Mouse (Mus musculus) liver, adult (tissue): ENCODE data around the gene Prex1.

ENCODE experiments used
- GATA4 ChIP-seq: IDR thresholded peaks from 2 replicates; pipeline ENCODE4 v1.6.1; 2014; ENCODE audit warnings: mild to moderate bottlenecking, low read length; ENCODE audit not compliant: insufficient replicate concordance

Gene Prex1

DNA sequence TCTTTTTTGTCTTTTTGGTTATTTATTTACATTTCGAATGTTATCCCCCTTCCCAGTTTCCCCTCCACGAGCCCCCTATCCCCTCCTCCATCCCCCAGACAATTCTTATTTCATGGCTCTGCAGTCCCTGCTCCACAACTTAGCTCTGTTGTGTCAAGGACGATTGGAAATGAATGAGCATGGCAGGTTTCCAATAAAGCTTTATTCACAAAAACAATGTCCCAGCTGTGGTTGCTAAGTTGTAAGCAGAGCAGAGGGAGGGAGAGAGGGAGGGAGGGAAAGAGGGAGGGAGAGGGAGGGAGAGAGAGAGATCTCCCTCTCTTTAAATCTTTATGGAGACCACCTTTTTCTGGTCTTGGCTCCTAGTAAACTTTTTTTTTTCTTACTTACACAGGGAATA lies 15.4 kb upstream of the Prex1 start:
- no peak for TF ChIP-seq GATA4

DNA sequence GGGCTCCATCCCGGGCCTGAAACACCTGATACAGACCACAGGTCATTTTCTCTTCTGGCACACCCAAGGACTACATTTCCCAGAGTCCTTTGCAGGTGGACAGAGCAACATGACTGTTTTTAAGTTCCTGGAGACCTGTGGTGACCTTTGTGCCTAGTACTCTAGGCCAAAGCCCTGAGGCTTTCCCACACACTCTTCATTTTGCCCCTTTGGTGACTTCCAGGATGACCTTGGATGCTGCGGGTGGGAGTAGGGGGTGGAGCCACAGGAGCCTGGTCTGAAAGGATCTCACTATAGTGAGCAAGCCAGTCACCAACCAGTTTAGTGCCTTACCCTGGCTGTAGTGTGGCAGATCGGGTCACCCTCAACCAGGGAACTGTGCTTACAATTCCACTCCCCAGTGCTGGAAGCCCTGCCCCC lies 14.6 kb upstream of the Prex1 start:
- TF ChIP-seq GATA4: no peak

- no peak for TF ChIP-seq GATA4
These were observed 14.2 kb upstream of the Prex1 start for GRCm38 (mm10) chr2:166727790-166728189.

- no peak for TF ChIP-seq GATA4
These were observed 13.3 kb upstream of the Prex1 start for GRCm38 (mm10) chr2:166726891-166727290.

DNA sequence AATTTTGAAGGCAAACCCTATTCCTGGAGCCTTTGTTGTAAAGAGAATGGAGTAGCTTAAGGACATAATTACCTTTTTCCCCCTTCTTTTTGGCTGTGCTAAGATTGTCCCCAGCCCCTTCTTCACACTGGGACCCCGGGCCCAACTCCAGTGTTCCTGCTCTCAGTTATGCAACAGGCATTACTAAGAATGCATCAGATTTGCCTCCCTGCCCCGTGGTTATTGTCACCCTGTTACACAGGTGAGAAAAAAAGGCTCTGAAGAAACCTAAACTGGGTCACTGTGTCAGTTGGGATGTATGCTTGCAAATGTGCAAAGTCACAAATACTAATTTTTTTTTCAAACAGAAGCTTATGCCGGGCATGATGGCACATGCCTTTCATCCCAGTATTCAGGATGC lies 6.8 kb upstream of the Prex1 start:
- no peak for TF ChIP-seq GATA4

- TF ChIP-seq GATA4: no peak
These were observed 6.3 kb upstream of the Prex1 start for GRCm38 (mm10) chr2:166719930-166720305.

GRCm38 (mm10) chr2:166719301-166719929 lies 5.8 kb upstream of the Prex1 start:
- TF ChIP-seq GATA4: no peak

DNA sequence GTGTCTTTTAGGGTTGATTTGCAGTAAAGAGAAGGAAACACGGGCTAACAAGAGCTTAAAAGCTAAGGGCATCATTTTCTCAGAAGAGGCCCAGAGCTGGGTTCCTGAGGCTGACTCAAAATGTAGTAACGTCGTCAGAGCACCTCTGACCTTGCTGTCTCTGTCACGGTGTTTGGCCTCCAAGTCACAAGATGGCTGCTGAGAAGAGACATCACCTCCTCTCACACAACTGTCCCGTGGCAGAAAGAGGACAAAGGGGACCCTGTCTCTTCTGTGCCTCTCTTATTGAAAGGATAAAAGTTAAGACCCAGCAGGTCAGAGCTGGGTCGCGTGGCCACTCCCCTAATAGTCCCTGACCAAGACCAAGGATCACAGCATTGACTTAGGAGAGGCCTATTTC lies 2.4 kb upstream of the Prex1 start:
- TF ChIP-seq GATA4: no peak

DNA sequence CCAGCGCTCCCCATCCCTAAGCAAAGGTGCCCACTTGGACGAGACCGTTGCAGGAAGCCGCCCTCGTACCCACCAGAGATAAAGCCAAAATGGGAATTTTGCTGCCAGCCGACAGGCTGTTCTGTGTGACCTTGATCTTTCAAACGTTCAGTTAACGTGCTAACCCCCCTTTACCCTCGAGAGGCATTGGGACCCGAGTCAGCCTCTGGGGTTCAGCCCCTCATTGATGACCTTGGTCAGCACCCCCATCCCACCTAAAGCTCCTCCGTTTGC lies 731 bp upstream of the Prex1 start:
- TF ChIP-seq GATA4: no peak

- no peak for TF ChIP-seq GATA4
These were observed 587 bp downstream of the Prex1 start for GRCm38 (mm10) chr2:166712801-166713689.

- no peak for TF ChIP-seq GATA4
These were observed 1.3 kb downstream of the Prex1 start for GRCm38 (mm10) chr2:166712310-166712709.

GRCm38 (mm10) chr2:166711681-166712132 lies 1.9 kb downstream of the Prex1 start:
- TF ChIP-seq GATA4: no peak

- no peak for TF ChIP-seq GATA4
These were observed 3.7 kb downstream of the Prex1 start for GRCm38 (mm10) chr2:166709883-166710282.

DNA sequence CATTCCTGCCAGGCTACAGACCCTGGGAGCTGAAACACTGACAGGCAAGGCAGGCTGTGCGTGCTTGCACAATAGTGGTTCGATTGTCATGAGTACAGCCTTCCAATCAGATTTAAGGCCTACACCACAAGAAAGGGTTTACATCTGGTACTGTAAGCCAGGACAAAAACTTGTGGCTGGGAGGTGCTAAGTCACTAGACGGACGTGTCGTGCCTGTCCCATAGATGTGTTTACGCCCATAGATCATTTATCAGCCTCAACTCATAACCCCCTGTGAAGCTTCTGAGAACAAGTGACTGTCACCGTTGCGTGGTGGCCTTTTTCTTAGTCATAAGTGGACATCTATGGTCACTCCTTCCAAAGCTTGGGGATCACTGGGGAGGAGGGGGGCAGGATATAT lies 5.3 kb downstream of the Prex1 start:
- no peak for TF ChIP-seq GATA4

DNA sequence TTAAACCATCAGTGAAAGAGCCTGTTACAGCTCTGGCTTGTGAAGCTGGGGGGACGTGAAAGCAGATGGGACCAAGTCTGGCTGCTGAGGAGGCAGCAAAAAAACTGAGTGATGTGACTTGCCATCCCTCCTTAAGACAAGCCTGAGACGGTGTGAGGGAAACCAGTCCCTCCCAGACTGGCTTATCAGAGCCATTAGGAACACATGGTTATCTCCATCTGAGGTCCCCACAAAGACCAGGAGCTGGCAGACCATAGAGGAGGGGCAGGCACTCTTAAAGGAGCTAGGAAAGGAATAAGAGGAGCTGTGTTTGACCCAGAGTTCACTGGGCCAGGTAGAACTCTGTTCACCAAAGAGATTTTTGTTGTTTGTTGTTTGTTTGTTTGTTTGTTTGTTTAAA lies 7.1 kb downstream of the Prex1 start:
- TF ChIP-seq GATA4: no peak

DNA sequence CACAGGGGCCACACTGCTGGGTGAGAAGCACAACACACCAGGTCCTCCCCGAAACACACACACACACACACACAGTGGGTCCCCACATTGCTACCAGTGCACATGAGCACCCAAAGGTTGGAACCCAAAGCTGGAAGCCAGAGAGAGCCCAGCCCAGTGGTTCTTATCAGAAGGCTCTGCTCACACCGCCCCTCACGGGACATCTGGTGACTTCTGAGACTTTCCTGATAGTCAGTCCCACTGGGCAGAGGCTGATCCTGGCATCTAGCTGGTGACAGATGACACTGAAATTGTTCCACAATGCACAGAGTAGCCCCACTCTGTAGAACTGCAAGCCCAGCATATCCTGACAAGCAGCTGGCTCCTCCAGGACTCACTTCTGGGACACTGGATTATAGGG lies 10.1 kb downstream of the Prex1 start:
- no peak for TF ChIP-seq GATA4

DNA sequence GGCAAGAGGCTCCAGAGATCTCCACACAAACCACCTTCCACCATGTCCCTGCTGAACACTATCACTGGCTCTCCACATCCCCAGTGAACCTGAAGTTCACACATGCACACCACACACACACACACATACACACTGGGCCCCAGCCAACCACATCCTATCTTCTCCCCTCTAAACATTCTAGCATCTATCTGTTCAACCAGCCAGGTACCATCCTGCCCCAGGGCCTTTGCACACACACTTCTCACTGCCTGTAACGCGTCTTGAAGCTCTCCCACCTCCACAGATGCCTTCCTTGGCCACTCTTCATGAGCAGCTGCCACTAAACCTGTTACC lies 11.6 kb downstream of the Prex1 start:
- TF ChIP-seq GATA4: no peak

DNA sequence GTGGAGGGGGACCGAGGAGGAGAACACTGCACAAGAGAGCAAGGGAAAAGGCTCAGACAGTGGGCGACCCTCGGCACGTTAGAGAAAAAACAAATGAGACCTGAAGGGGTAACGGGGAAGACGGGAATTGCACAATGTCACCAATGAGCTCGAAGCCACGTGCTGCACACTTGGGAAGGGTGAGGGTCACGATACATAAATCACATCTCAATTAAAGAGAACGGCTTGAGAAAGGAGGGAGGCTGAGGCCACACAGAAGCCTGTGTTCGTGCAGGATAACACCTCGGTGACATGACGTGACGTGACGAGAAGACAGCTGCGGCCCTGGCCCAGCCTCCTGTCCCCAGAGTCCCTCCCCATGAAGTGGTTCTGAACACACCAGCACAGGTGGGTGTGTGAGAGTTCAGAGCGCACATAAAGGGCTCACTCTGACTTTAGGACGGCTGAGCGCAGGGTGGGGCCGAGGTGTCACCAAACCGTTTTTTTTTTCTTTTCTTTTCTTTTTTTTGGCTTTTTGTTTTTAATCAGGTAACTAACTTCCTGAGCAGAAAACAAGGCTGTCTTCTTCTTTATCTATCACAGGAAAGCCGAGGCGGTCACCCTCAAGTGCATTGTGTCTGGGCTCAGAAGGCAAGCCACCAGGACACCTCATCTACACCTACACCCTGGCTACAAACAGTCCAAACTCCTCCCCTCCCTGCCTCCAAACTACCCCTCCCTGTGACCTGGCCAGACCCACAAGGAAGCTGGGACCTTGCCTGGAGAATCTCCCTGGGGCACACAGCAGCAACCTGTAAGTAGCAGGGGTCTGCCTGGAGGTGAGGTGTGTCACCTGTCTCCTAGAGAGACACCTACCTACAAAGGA lies 12.2 kb downstream of the Prex1 start:
- TF ChIP-seq GATA4: no peak
